Comparison of ENCODE assay signal across 9 mouse cellular contexts in genomic region chr5:29293194-29293593, GRCm38 (mm10).
A peak's percentile ranks its signal among the peaks of the same experiment; 100 is the strongest.
DNase-seq lines count a peak whose midpoint lies in the region; ATAC-seq and TF ChIP-seq lines count a peak whose summit lies in the region.
"Had no signal": no experiment of that assay in that cellular context is flagged by ENCODE, and none has a peak within 500 bp of the region (broad histone marks: within the 10 kb centered on the region; RNA-seq: fewer than 3 reads in every experiment).

No protein-coding gene starts in this region.

- no peak overlapping the region for H3K27ac ChIP-seq in ES-E14 (ENCODE audit: insufficient read depth, low read depth, low read length, poor library complexity, severe bottlenecking)
- H3K27ac ChIP-seq in stomach, postnatal 0 days (replicated peaks): no peak overlapping the region
- H3K27ac ChIP-seq: liver, embryonic 15.5 days had no signal

- TF ChIP-seq EP300 in stomach, postnatal 0 days (optimal IDR thresholded peaks at IDR 0.05): no peak

- H3K27me3 ChIP-seq in stomach, postnatal 0 days (ENCODE audit: control insufficient read depth, insufficient read depth, low read length): no peaks in the 10 kb centered on the region
- H3K27me3 ChIP-seq: liver, embryonic 15.5 days had no signal

- H3K9me3 ChIP-seq in ES-E14 (ENCODE audit: control insufficient read depth, insufficient read depth, low read depth, low read length): no peaks in the 10 kb centered on the region
- H3K9me3 ChIP-seq in stomach, postnatal 0 days (ENCODE audit: control insufficient read depth, low read length): no peaks in the 10 kb centered on the region
- H3K9me3 ChIP-seq: liver, embryonic 15.5 days had no signal

- H3K4me1 ChIP-seq in ES-E14 (ENCODE audit: control insufficient read depth in 2 of 2, insufficient read depth in 2 of 2, low read length in 2 of 2, poor library complexity in 1 of 2): no peaks in the 10 kb centered on the region
- no peaks in the 10 kb centered on the region for H3K4me1 ChIP-seq in stomach, postnatal 0 days (replicated peaks; ENCODE audit: control insufficient read depth, insufficient read depth)
- H3K4me1 ChIP-seq: liver, embryonic 15.5 days had no signal

- in situ Hi-C loops in ES-E14 (cut with MboI; ENCODE audit: low sequenced_read_pairs in 2 of 2, unreplicated experiment in 2 of 2): loop anchor here in 1 of 2 experiments (25.0 kb wide), 1 partner anchor 831 kb away; the partner anchor contains the start of gene Shh

- ATAC-seq in megakaryocyte progenitor cell, adult 5-6 weeks (replicated peaks; ENCODE audit: poor library complexity): peak; percentile 91
- no peak for ATAC-seq in stomach, postnatal 0 days (ENCODE audit: low FRiP score, low TSS enrichment)

- 16% methylated on average over 2 of the region's 2 CpGs for WGBS in stomach, postnatal 0 days

- no peak overlapping the region for H3K4me2 ChIP-seq in stomach, postnatal 0 days (replicated peaks; ENCODE audit: low read depth)
- H3K4me2 ChIP-seq: liver, embryonic 15.5 days had no signal

- peak; percentile 30 for DNase-seq in heart, adult 8-10 months (ENCODE audit: low spot score)
- DNase-seq in heart, adult 11 months: no peak
- DNase-seq in ES-E14 (ENCODE audit: low read depth, low spot score): peak; percentile 43
- peak; percentile 65 to 68 for DNase-seq in cerebellum, adult 18-20 months
- DNase-seq in frontal cortex, postnatal 36 days (ENCODE audit: low spot score in 2 of 2): peak; percentile 55 to 68
- peak; percentile 15 for DNase-seq in layer of hippocampus, adult 9-11 months
- DNase-seq in stomach, postnatal 0 days (ENCODE audit: low spot score): peak; percentile 69

- H3K9ac ChIP-seq in ES-E14 (ENCODE audit: insufficient read depth, low read depth, low read length, poor library complexity, severe bottlenecking): no peak overlapping the region
- H3K9ac ChIP-seq in stomach, postnatal 0 days (ENCODE audit: low read length): no peak overlapping the region
- H3K9ac ChIP-seq: liver, embryonic 15.5 days had no signal

- peaks cover 2% of the 10 kb centered on the region; the same call in 1 of the 2 replicates for H3K36me3 ChIP-seq in ES-E14 (ENCODE audit: control insufficient read depth, insufficient read depth, low read length, poor library complexity, severe bottlenecking)
- H3K36me3 ChIP-seq in stomach, postnatal 0 days (ENCODE audit: control insufficient read depth, insufficient read depth, low read length): no peaks in the 10 kb centered on the region
- H3K36me3 ChIP-seq: liver, embryonic 15.5 days had no signal

- peak; percentile 95 for TF ChIP-seq CTCF in stomach, postnatal 0 days (IDR thresholded peaks at IDR 0.05; ENCODE audit: low read depth)

- H3K4me3 ChIP-seq in ES-E14 (ENCODE audit: insufficient read depth in 1 of 2, low read depth in 1 of 2, low read length in 2 of 2, poor library complexity in 1 of 2, severe bottlenecking in 1 of 2): no peak overlapping the region
- no peak overlapping the region for H3K4me3 ChIP-seq in stomach, postnatal 0 days (ENCODE audit: low read depth, low read length)
- H3K4me3 ChIP-seq: liver, embryonic 15.5 days had no signal

TF ChIP-seq in ES-E14, 5 proteins besides CTCF, POLR2A, EP300 and RAD21:
- TF ChIP-seq ZC3H11A (IDR thresholded peaks at IDR 0.05; ENCODE audit: borderline replicate concordance, low read depth, low read length) (peak; percentile 84), MAFK (IDR thresholded peaks at IDR 0.05; ENCODE audit: insufficient read depth, low read depth, low read length) (no peak), CHD2 (IDR thresholded peaks at IDR 0.05; ENCODE audit: low read depth, low read length) (no peak), HCFC1 (IDR thresholded peaks at IDR 0.05; ENCODE audit: borderline replicate concordance, insufficient read depth, low read length) (no peak)
TF ChIP-seq in ES-E14: peak in this region for 1.
